ENCODE assay signal across 28 mouse cellular contexts in the genomic region with DNA sequence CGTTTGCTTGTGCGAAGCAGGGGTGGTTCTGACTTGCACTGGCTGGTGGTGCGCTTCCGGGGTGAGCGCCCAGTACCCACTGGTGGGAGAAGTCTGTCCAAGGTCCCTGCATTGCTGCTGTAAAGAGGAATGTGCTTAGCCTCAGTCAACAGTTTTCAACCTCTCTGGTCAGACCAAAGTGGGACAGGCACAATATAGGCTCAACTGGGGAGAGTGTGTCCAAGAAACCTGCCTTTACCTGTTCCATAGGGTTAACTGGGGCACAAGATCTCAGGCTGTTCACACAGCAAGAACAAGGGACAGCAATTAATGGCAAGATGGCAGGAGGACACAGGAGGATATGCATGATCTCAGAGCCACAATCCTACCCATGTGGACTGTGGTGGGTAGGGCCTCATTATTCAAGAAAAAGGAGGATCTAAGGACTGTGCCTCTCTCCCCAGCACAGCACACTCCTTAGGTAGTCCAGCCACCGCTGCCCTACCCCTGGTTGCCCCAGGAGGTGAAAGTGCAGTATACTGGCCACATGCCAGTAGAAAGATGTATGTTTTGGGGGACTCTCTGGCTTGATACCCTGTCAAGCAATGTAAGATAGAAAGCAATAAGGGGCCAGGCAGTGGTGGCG. TPM values are rescaled to one million over a fixed set of nuclear protein-coding genes. Genes with fewer than 3 reads are reported as not detected.
DNase-seq lines count a peak whose midpoint lies in the region; ATAC-seq and TF ChIP-seq lines count a peak whose summit lies in the region.
"Had no signal": no experiment of that assay in that cellular context is flagged by ENCODE, and none has a peak within 500 bp of the region (broad histone marks: within the 10 kb centered on the region; RNA-seq: fewer than 3 reads in every experiment).

No protein-coding gene starts in this region.

- H3K27ac ChIP-seq in cerebellum, adult 2 months (ENCODE audit: insufficient read depth, low read length): no peak overlapping the region
- H3K27ac ChIP-seq in intestine, embryonic 14.5 days (ENCODE audit: low read depth): no peak overlapping the region
- H3K27ac ChIP-seq in intestine, embryonic 15.5 days: no peak overlapping the region
- H3K27ac ChIP-seq: embryonic facial prominence, embryonic 10.5 days; embryonic facial prominence, embryonic 15.5 days; forebrain, embryonic 13.5 days; heart, adult 2 months; stomach, embryonic 15.5 days had no signal

- peak; percentile 38 for DNase-seq in cerebellum, adult 9-11 months
- DNase-seq in cerebellum, adult 2 months: no peak
- peak; percentile 46 for DNase-seq in intestine, embryonic 14.5 days (ENCODE audit: low spot score)
- peak; percentile 1 for DNase-seq in right cerebral cortex, postnatal 4 days
- DNase-seq in right cerebral cortex, postnatal 25 days: no peak
- DNase-seq in thymus, postnatal 14 days: no peak
- DNase-seq: adrenal gland, postnatal 36 days; gastrocnemius, postnatal 36 days; heart, postnatal 14 days; kidney, adult 8-10 months; kidney, postnatal 14 days; layer of hippocampus, adult 9-11 months; lung, adult 18-20 months; lung, postnatal 4 days; midbrain, embryonic 14.5 days; thymus, adult 2 months; thymus, postnatal 4 days had no signal

- WGBS in cerebellum, adult 2 months: 99% methylated on average over 7 of the region's 7 CpGs
- 93% methylated on average over 7 of the region's 7 CpGs for WGBS in intestine, embryonic 14.5 days
- WGBS in intestine, embryonic 15.5 days: 94% methylated on average over 7 of the region's 7 CpGs

- TF ChIP-seq POLR2A in cerebellum, adult 2 months (IDR thresholded peaks at IDR 0.05; ENCODE audit: borderline replicate concordance, insufficient read depth, low read length): no peak

- ATAC-seq in intestine, embryonic 14.5 days (replicated peaks; ENCODE audit: low FRiP score, low TSS enrichment, low read depth): no peak
- no peak for ATAC-seq in intestine, embryonic 15.5 days
- ATAC-seq: CD4-positive, CD25-positive, alpha-beta regulatory T cell, adult 4 months; forebrain, embryonic 13.5 days; hindbrain, embryonic 16.5 days; intestine, embryonic 16.5 days; lung, postnatal 0 days had no signal

- no peaks in the 10 kb centered on the region for H3K27me3 ChIP-seq in cerebellum, adult 2 months (ENCODE audit: control insufficient read depth, insufficient read depth, low read length)
- no peaks in the 10 kb centered on the region for H3K27me3 ChIP-seq in intestine, embryonic 14.5 days (replicated peaks; ENCODE audit: control insufficient read depth, insufficient read depth, low read length)
- H3K27me3 ChIP-seq in intestine, embryonic 15.5 days (replicated peaks): no peaks in the 10 kb centered on the region
- H3K27me3 ChIP-seq: embryonic facial prominence, embryonic 15.5 days; forebrain, embryonic 13.5 days; megakaryocyte, embryonic 14.5 days; stomach, embryonic 15.5 days had no signal

- H3K36me3 ChIP-seq in intestine, embryonic 14.5 days (ENCODE audit: control insufficient read depth, insufficient read depth, low read length): peaks cover 27% of the 10 kb centered on the region
- H3K36me3 ChIP-seq in intestine, embryonic 15.5 days: peaks cover 8% of the 10 kb centered on the region; the same call in 1 of the 2 replicates

- H3K9me3 ChIP-seq in intestine, embryonic 14.5 days (ENCODE audit: control insufficient read depth, low read length): no peaks in the 10 kb centered on the region
- no peaks in the 10 kb centered on the region for H3K9me3 ChIP-seq in intestine, embryonic 15.5 days
- H3K9me3 ChIP-seq: embryonic facial prominence, embryonic 10.5 days; embryonic facial prominence, embryonic 15.5 days; forebrain, embryonic 13.5 days; megakaryocyte, embryonic 14.5 days; stomach, embryonic 15.5 days had no signal

- no peak overlapping the region for H3K9ac ChIP-seq in intestine, embryonic 14.5 days (ENCODE audit: low read length)
- no peak overlapping the region for H3K9ac ChIP-seq in intestine, embryonic 15.5 days
- H3K9ac ChIP-seq: embryonic facial prominence, embryonic 15.5 days; forebrain, embryonic 13.5 days; stomach, embryonic 15.5 days had no signal

- no peak for TF ChIP-seq CTCF in cerebellum, adult 2 months (IDR thresholded peaks at IDR 0.05; ENCODE audit: borderline replicate concordance, insufficient read depth, low read depth, low read length)

- H3K4me3 ChIP-seq in cerebellum, adult 2 months (replicated peaks; ENCODE audit: insufficient read depth, low read depth, low read length): no peak overlapping the region
- no peak overlapping the region for H3K4me3 ChIP-seq in intestine, embryonic 14.5 days (ENCODE audit: low read depth, low read length)
- H3K4me3 ChIP-seq in intestine, embryonic 15.5 days (replicated peaks): no peak overlapping the region
- H3K4me3 ChIP-seq: embryonic facial prominence, embryonic 10.5 days; embryonic facial prominence, embryonic 15.5 days; forebrain, embryonic 13.5 days; heart, adult 2 months; megakaryocyte, embryonic 14.5 days; stomach, embryonic 15.5 days had no signal

- H3K4me2 ChIP-seq in intestine, embryonic 14.5 days (ENCODE audit: low read length): no peak overlapping the region
- no peak overlapping the region for H3K4me2 ChIP-seq in intestine, embryonic 15.5 days (replicated peaks)
- H3K4me2 ChIP-seq: embryonic facial prominence, embryonic 15.5 days; forebrain, embryonic 13.5 days; stomach, embryonic 15.5 days had no signal

- H3K4me1 ChIP-seq in cerebellum, adult 2 months (ENCODE audit: control insufficient read depth, insufficient read depth, low read length): peaks cover 64% of the 10 kb centered on the region
- H3K4me1 ChIP-seq in intestine, embryonic 14.5 days (replicated peaks; ENCODE audit: control insufficient read depth, insufficient read depth, low read length): peaks cover 13% of the 10 kb centered on the region
- H3K4me1 ChIP-seq in intestine, embryonic 15.5 days (replicated peaks): peaks cover 14% of the 10 kb centered on the region

RNA-seq across cellular contexts. Expression of a gene that starts 9.7 kb away (rescaled TPM):
- polyA plus RNA-seq in cerebellum, adult 2 months (2012; rRNA removed): 142 and 149 TPM in 2 replicates
- 62.8 and 65.1 TPM in 2 replicates for polyA plus RNA-seq in intestine, embryonic 14.5 days (2014; fragmentation: Nextera tagmentation; extraction: Ambion mirVana)
- 57.4 and 64.7 TPM in 2 replicates for polyA plus RNA-seq in intestine, embryonic 15.5 days (2015; fragmentation: Nextera tagmentation; extraction: Ambion mirVana)

RNA-seq across cellular contexts. Expression of a gene that starts 16.6 kb away (rescaled TPM):
- 44.2 and 44.6 TPM in 2 replicates for polyA plus RNA-seq in cerebellum, adult 2 months (2012; rRNA removed)
- polyA plus RNA-seq in intestine, embryonic 14.5 days (2014; fragmentation: Nextera tagmentation; extraction: Ambion mirVana): 53.6 and 59.9 TPM in 2 replicates
- 50.5 and 51.9 TPM in 2 replicates for polyA plus RNA-seq in intestine, embryonic 15.5 days (2015; fragmentation: Nextera tagmentation; extraction: Ambion mirVana)

RNA-seq across cellular contexts. Expression of a gene that starts 17.6 kb away (rescaled TPM):
- 55.5 and 55.6 TPM in 2 replicates for polyA plus RNA-seq in cerebellum, adult 2 months (2012; rRNA removed)
- 35.0 TPM in 2 replicates for polyA plus RNA-seq in intestine, embryonic 14.5 days (2014; fragmentation: Nextera tagmentation; extraction: Ambion mirVana)
- 32.0 and 34.2 TPM in 2 replicates for polyA plus RNA-seq in intestine, embryonic 15.5 days (2015; fragmentation: Nextera tagmentation; extraction: Ambion mirVana)

RNA-seq across cellular contexts. Expression of a gene that starts 24.0 kb away (rescaled TPM):
- polyA plus RNA-seq in cerebellum, adult 2 months (2012; rRNA removed): 61.0 and 62.2 TPM in 2 replicates
- polyA plus RNA-seq in intestine, embryonic 14.5 days (2014; fragmentation: Nextera tagmentation; extraction: Ambion mirVana): 25.4 and 26.4 TPM in 2 replicates
- polyA plus RNA-seq in intestine, embryonic 15.5 days (2015; fragmentation: Nextera tagmentation; extraction: Ambion mirVana): 22.3 and 22.7 TPM in 2 replicates

RNA-seq across cellular contexts. Expression of a gene that starts 54.7 kb away (rescaled TPM):
- polyA plus RNA-seq in cerebellum, adult 2 months (2012; rRNA removed): 218 and 230 TPM in 2 replicates
- polyA plus RNA-seq in intestine, embryonic 14.5 days (2014; fragmentation: Nextera tagmentation; extraction: Ambion mirVana): 79.4 and 79.8 TPM in 2 replicates
- polyA plus RNA-seq in intestine, embryonic 15.5 days (2015; fragmentation: Nextera tagmentation; extraction: Ambion mirVana): 74.5 and 76.4 TPM in 2 replicates

Comparison
In these comparisons a context has a peak if more than half of its experiments do, and no peak if none do; other contexts are left out.
1. DNase-seq: peak in cerebellum, adult 9-11 months (single experiment), intestine, embryonic 14.5 days (single experiment) and right cerebral cortex, postnatal 4 days (single experiment); none in cerebellum, adult 2 months (0 of 2), right cerebral cortex, postnatal 25 days (single experiment) and thymus, postnatal 14 days (single experiment).